Mouse (Mus musculus): ENCODE results near the gene Rspo1.

The Rspo1 gene

GRCm38 (mm10) chr4:124973296-124973695, 12.9 kb upstream of the Rspo1 start:
- no peak for DNase-seq (ENCODE audit: low spot score)

GRCm38 (mm10) chr4:124978201-124978600, 8.0 kb upstream of the Rspo1 start:
- DNase-seq (ENCODE audit: low spot score) = no peak

- DNase-seq (ENCODE audit: low spot score) = peak; percentile 64
Measured at GRCm38 (mm10) chr4:124983893-124984526, 2.2 kb upstream of the Rspo1 start.

- DNase-seq (ENCODE audit: low spot score) = no peak
Measured at GRCm38 (mm10) chr4:124984871-124985670, 1.2 kb upstream of the Rspo1 start.

GRCm38 (mm10) chr4:124986739-124987710, 795 bp downstream of the Rspo1 start:
- DNase-seq (ENCODE audit: low spot score) = no peak

GRCm38 (mm10) chr4:124987711-124988097, 1.5 kb downstream of the Rspo1 start:
- DNase-seq (ENCODE audit: low spot score) = no peak

- DNase-seq (ENCODE audit: low spot score) = no peak
Measured at GRCm38 (mm10) chr4:124988382-124988781, 2.2 kb downstream of the Rspo1 start.

- no peak for DNase-seq (ENCODE audit: low spot score)
Measured at GRCm38 (mm10) chr4:124989787-124990253, 3.6 kb downstream of the Rspo1 start.

GRCm38 (mm10) chr4:124990325-124990724, 4.1 kb downstream of the Rspo1 start:
- DNase-seq (ENCODE audit: low spot score) = no peak

- no peak for DNase-seq (ENCODE audit: low spot score)
Measured at GRCm38 (mm10) chr4:124997479-124998147, 11.4 kb downstream of the Rspo1 start.

GRCm38 (mm10) chr4:124999548-124999947, 13.3 kb downstream of the Rspo1 start:
- DNase-seq (ENCODE audit: low spot score) = no peak

- DNase-seq (ENCODE audit: low spot score) = no peak
Measured at GRCm38 (mm10) chr4:125002978-125003377, 16.7 kb downstream of the Rspo1 start.

GRCm38 (mm10) chr4:125004886-125005285, 18.7 kb downstream of the Rspo1 start:
- no peak for DNase-seq (ENCODE audit: low spot score)

GRCm38 (mm10) chr4:125007460-125007859, 21.2 kb downstream of the Rspo1 start:
- no peak for DNase-seq (ENCODE audit: low spot score)

- no peak for DNase-seq (ENCODE audit: low spot score)
Measured at GRCm38 (mm10) chr4:125008220-125008619, 22.0 kb downstream of the Rspo1 start.

- no peak for DNase-seq (ENCODE audit: low spot score)
Measured at GRCm38 (mm10) chr4:125008712-125009111, 22.5 kb downstream of the Rspo1 start.

GRCm38 (mm10) chr4:125015806-125016635, 29.8 kb downstream of the Rspo1 start, which contains the start of gene Gnl2:
Gene Gnl2 (plus strand): TSS chr4:125016585.
- DNase-seq (ENCODE audit: low spot score) = no peak

- DNase-seq (ENCODE audit: low spot score) = no peak
Measured at GRCm38 (mm10) chr4:125017431-125017830, 31.2 kb downstream of the Rspo1 start.

GRCm38 (mm10) chr4:125020780-125021538, 34.7 kb downstream of the Rspo1 start:
- peak; percentile 38 for DNase-seq (ENCODE audit: low spot score)

Measured in retina, embryonic 14.5 days (tissue).